In the genomic region with DNA sequence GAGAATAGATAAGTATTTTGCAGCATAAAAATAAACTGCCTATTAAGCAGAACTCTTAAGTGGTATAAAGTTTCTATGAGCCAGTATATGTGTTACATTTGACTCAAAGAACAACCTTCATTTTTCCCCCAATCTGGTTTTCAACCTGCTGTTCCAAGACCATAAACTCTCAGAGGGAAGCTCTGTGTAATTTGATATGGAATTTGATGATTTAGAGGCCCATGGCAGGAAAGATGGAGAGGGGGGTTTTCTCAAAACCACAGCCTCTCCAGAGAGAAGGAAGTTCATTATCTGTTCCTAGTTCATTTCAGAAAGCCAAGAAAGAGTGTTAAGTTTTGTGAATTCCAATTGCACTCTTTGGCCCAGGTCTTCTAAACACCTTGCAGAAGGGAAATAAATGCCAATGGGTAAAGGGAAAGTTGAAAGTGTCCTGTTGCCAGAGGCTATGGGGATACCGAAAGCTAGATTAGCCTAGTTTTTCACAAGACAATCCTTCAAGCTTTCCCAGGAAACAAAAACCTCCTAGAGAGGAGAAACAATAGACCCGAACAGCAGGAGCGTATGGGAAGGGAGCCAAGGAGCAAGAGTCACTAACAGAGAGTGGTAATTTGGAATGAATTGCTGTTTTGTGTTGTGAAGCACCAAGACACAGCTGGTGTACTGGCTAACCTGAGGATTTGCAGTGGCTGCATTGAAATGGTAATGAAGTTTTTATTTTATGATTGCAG, we compare ENCODE assay signal across 8 mouse cellular contexts.
DNase-seq lines count a peak whose midpoint lies in the region; ATAC-seq and TF ChIP-seq lines count a peak whose summit lies in the region.

No protein-coding gene starts in this region.

- no peak overlapping the region for H3K4me3 ChIP-seq in hindbrain, embryonic 11.5 days (ENCODE audit: low read depth, low read length)
- H3K4me3 ChIP-seq in liver, postnatal 0 days (ENCODE audit: low read depth, low read length) = no peak overlapping the region
- no peak overlapping the region for H3K4me3 ChIP-seq in heart, adult 2 months

- H3K79me2 ChIP-seq in heart, adult 2 months (replicated peaks; ENCODE audit: control insufficient read depth, insufficient read depth, low read length) = no peaks in the 10 kb centered on the region

- no peak for TF ChIP-seq CTCF in liver, postnatal 0 days (IDR thresholded peaks at IDR 0.05; ENCODE audit: low read depth)
- no peak for TF ChIP-seq CTCF in heart, adult 2 months (IDR thresholded peaks at IDR 0.05)

- WGBS in hindbrain, embryonic 11.5 days = 6% methylated on average over 3 of the region's 3 CpGs
- 54% methylated on average over 3 of the region's 3 CpGs for WGBS in liver, postnatal 0 days (ENCODE audit: insufficient replicate concordance)
- WGBS in heart, adult 2 months = 45% methylated on average over 3 of the region's 3 CpGs

- peak; percentile 81 for ATAC-seq in hindbrain, embryonic 11.5 days (ENCODE audit: low FRiP score)
- ATAC-seq in liver, postnatal 0 days = no peak

- H3K9ac ChIP-seq in hindbrain, embryonic 11.5 days (ENCODE audit: low read depth, low read length) = no peak overlapping the region
- H3K9ac ChIP-seq in liver, postnatal 0 days (replicated peaks) = no peak overlapping the region
- H3K9ac ChIP-seq in heart, adult 2 months (ENCODE audit: low read depth, low read length) = no peak overlapping the region

- no peak overlapping the region for H3K27ac ChIP-seq in hindbrain, embryonic 11.5 days (ENCODE audit: low read depth, low read length)
- no peak overlapping the region for H3K27ac ChIP-seq in liver, postnatal 0 days (ENCODE audit: low read depth)
- H3K27ac ChIP-seq in heart, adult 2 months = no peak overlapping the region

- no peaks in the 10 kb centered on the region for H3K27me3 ChIP-seq in hindbrain, embryonic 11.5 days (ENCODE audit: control insufficient read depth, insufficient read depth, low read length)
- no peaks in the 10 kb centered on the region for H3K27me3 ChIP-seq in liver, postnatal 0 days (ENCODE audit: insufficient read depth, low read length)
- no peaks in the 10 kb centered on the region for H3K27me3 ChIP-seq in heart, adult 2 months (ENCODE audit: control insufficient read depth, insufficient read depth, low read length)

- peak; percentile 18 for DNase-seq in heart, postnatal 4 days
- no peak for DNase-seq in heart, postnatal 36 days
- DNase-seq in ZHBTc4 (ENCODE audit: low read depth, low spot score) (peak; percentile 81), MN1 (ENCODE audit: low spot score) (no peak)
- peak; percentile 21 for DNase-seq in hindbrain, embryonic 11.5 days (ENCODE audit: low spot score)
- peak; percentile 17 for DNase-seq in lung, postnatal 25 days (ENCODE audit: low spot score)
- no peak for DNase-seq in liver, postnatal 0 days
- no peak for DNase-seq in heart, adult 2 months

- intact Hi-C loops in heart, postnatal 36 days (cut with DNase I) = no loop called here
- intact Hi-C loops in heart, adult 2 months (cut with DNase I) = no loop called here

- H3K36me3 ChIP-seq in hindbrain, embryonic 11.5 days (ENCODE audit: control insufficient read depth, insufficient read depth, low read length) = no peaks in the 10 kb centered on the region
- no peaks in the 10 kb centered on the region for H3K36me3 ChIP-seq in liver, postnatal 0 days (replicated peaks; ENCODE audit: insufficient read depth, low read length)
- no peaks in the 10 kb centered on the region for H3K36me3 ChIP-seq in heart, adult 2 months (ENCODE audit: control insufficient read depth, insufficient read depth, low read length)

- no peak for TF ChIP-seq POLR2A in heart, adult 2 months (IDR thresholded peaks at IDR 0.05; ENCODE audit: insufficient read depth, low read depth, low read length)

- no peaks in the 10 kb centered on the region for H3K9me3 ChIP-seq in hindbrain, embryonic 11.5 days (ENCODE audit: control insufficient read depth, low read length)
- H3K9me3 ChIP-seq in liver, postnatal 0 days (ENCODE audit: low read length) = no peaks in the 10 kb centered on the region

- TF ChIP-seq EP300 in liver, postnatal 0 days (IDR thresholded peaks at IDR 0.05; ENCODE audit: low read depth) = no peak
- TF ChIP-seq EP300 in heart, adult 2 months (IDR thresholded peaks at IDR 0.05; ENCODE audit: insufficient read depth, low read depth, low read length) = no peak

- no peak overlapping the region for H3K4me2 ChIP-seq in hindbrain, embryonic 11.5 days (replicated peaks; ENCODE audit: low read depth, low read length)
- no peak overlapping the region for H3K4me2 ChIP-seq in liver, postnatal 0 days (ENCODE audit: low read depth, low read length)

- H3K4me1 ChIP-seq in hindbrain, embryonic 11.5 days (replicated peaks; ENCODE audit: control insufficient read depth, insufficient read depth, low read length) = no peaks in the 10 kb centered on the region
- peaks cover 2% of the 10 kb centered on the region for H3K4me1 ChIP-seq in liver, postnatal 0 days (ENCODE audit: insufficient read depth)
- no peaks in the 10 kb centered on the region; the same call in 1 of the 2 replicates for H3K4me1 ChIP-seq in heart, adult 2 months (ENCODE audit: control insufficient read depth, insufficient read depth, low read length)

Comparison
In these comparisons a context has a peak if more than half of its experiments do, and no peak if none do; other contexts are left out.
1. DNase-seq: peak in heart, postnatal 4 days (single experiment), ZHBTc4 (single experiment), hindbrain, embryonic 11.5 days (single experiment) and lung, postnatal 25 days (single experiment); none in heart, postnatal 36 days (0 of 2), liver, postnatal 0 days (single experiment), MN1 (single experiment) and heart, adult 2 months (0 of 2).